Mouse (Mus musculus) heart, embryonic 11.5 days (tissue): Measurements from ENCODE around the gene Gemin7. TPM values are rescaled to one million over a fixed set of nuclear protein-coding genes. Genes with fewer than 3 reads are reported as not detected.

Experiments
- ATAC-seq: fragments of 200-750 bp; cut with Nextera tagmentation; replicated peaks from 2 replicates; pipeline ENCODE4 v1.8.0; 2017; ENCODE audit warnings: moderate library complexity; ENCODE audit not compliant: insufficient number of reproducible peaks, low FRiP score, low TSS enrichment
- H3K27ac ChIP-seq: fragments of 300-500 bp; sonication (generic); 2 replicates; pipeline ENCODE4 v1.5.1; 2014; ENCODE audit warnings: mild to moderate bottlenecking, low read depth, low read length
- H3K27me3 ChIP-seq: fragments of 300-500 bp; sonication (generic); 2 replicates; pipeline ENCODE4 v1.6.1; 2014; ENCODE audit warnings: mild to moderate bottlenecking, low read length, mixed read lengths; ENCODE audit not compliant: control insufficient read depth, insufficient read depth
- H3K36me3 ChIP-seq: fragments of 300-500 bp; sonication (generic); 2 replicates; pipeline ENCODE4 v1.6.1; 2014; ENCODE audit warnings: mild to moderate bottlenecking, low read length, moderate library complexity, mixed read lengths; ENCODE audit not compliant: control insufficient read depth, insufficient read depth
- H3K4me1 ChIP-seq: fragments of 300-500 bp; sonication (generic); 2 replicates; pipeline ENCODE4 v1.6.1; 2014; ENCODE audit warnings: low read length; ENCODE audit not compliant: control insufficient read depth, insufficient read depth
- H3K4me2 ChIP-seq: fragments of 300-500 bp; sonication (generic); 2 replicates; pipeline ENCODE4 v1.6.1; 2014; ENCODE audit warnings: mild to moderate bottlenecking, moderate library complexity
- H3K4me3 ChIP-seq: fragments of 300-500 bp; sonication (generic); 2 replicates; pipeline ENCODE4 v1.5.1; 2014; ENCODE audit warnings: low read depth, low read length
- H3K9ac ChIP-seq: fragments of 300-500 bp; sonication (generic); 2 replicates; pipeline ENCODE4 v1.6.1; 2014; ENCODE audit warnings: mild to moderate bottlenecking, low read depth, low read length, moderate library complexity
- H3K9me3 ChIP-seq: fragments of 300-500 bp; sonication (generic); replicated peaks from 2 replicates; pipeline ENCODE4 v1.6.1; 2016; ENCODE audit warnings: low read length; ENCODE audit not compliant: control insufficient read depth
- WGBS: fragments of 180-500 bp; shearing (Covaris S2); extraction: QIAGEN DNeasy Blood & Tissue Kit; methylation state at CpG from one replicate; pipeline ENCODE4 v1.1.7; 2014; ENCODE audit not compliant: insufficient replicate concordance; 5-methylcytosine and 5-hydroxymethylcytosine counted together
- polyA plus RNA-seq: library from polyadenylated mRNA; unstranded; fragments of >200 nt; fragmentation: Nextera tagmentation; extraction: Ambion mirVana; gene quantifications from 2 replicates; pipeline ENCODE4 v1.2.1, GENCODE M21; 2014

Gene Gemin7
- 141 and 157 TPM in 2 replicates for polyA plus RNA-seq

DNA sequence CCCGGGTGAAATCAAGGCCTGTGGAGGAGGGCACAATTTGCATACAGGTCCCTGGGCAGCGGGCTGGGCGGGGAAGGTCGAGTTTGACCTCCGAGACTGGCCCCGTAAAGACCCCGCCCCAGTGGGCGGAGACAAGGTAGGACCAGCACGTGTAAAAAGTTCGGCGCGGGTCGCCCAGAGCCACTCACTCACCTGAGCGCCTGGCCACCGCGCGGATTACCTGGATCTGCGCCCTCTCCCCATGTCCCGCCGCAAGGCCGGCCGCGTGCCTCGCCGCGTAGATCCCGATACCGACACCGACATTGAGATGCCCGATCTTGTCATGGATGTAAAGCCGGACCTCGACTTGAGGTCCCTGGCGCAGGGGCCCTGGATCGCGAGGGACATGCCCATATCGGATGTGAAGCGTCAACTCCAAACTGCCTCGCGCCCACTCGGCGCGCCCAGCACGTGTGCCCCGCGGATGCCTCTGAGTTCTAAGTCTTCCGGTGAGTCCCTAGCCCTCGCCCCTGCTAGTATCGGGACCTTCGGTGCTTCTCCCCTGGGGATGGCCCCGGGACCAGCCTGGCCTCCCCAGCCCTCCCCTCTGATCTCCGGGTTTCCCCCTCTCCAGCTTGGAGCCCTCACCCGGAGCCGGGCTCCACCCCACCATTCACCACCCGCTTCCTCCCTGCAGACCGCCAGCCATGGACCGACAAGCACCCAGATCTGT is at the start of gene Gemin7, which contains the start of gene Zfp296:
TSS of gene Gemin7 (minus strand) at position 455 of the 712 bp plus-strand sequence.
TSS of gene Zfp296 (plus strand) at position 147 of the 712 bp plus-strand sequence.
- ATAC-seq: no peak
- Histone ChIP-seq H3K9me3 (no peaks in the 10 kb centered on the region), H3K9ac (peak within 1 kb of the TSS; percentile 39), H3K4me2 (peak within 1 kb of the TSS; percentile 78), H3K36me3 (peaks cover 8% of the 10 kb centered on the region), H3K4me3 (peak within 1 kb of the TSS; percentile 43), H3K27me3 (peaks cover 39% of the 10 kb centered on the region), H3K4me1 (peaks cover 14% of the 10 kb centered on the region), H3K27ac (no peak within 1 kb of the TSS)
- WGBS: 2% methylated on average over 56 of the region's 56 CpGs

DNA sequence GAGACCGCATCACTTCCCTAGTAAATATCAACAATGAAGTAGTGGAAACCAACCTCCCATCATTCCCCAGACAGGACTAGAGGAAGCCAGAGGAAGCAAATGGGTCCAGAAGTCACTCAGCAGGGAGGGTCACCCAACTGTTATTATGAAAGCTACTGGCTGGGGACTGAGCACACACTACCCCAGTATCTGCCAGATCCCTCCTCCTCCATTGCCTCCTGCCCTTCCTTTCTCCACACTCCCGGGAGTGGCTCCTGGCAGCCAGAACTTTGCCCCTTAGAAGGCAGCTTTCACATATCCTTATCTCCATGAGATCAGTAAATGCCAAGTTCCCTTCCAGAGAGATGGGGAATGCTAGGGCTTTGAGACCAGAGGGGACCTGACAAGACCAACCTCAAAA is 46.0 kb upstream of the Gemin7 start:
- Histone ChIP-seq H3K4me1 (0 out of 2 replicates have a peak, but pooled peaks cover 3% of the 10 kb centered on the region), H3K27ac (no peak overlapping the region), H3K9me3 (no peaks in the 10 kb centered on the region), H3K9ac (no peak overlapping the region), H3K36me3 (no peaks in the 10 kb centered on the region), H3K4me2 (no peak overlapping the region), H3K27me3 (peaks cover 6% of the 10 kb centered on the region; the same call in 1 of the 2 replicates), H3K4me3 (no peak overlapping the region)
- no peak for ATAC-seq
- WGBS: 37% methylated on average over 2 of the region's 2 CpGs

DNA sequence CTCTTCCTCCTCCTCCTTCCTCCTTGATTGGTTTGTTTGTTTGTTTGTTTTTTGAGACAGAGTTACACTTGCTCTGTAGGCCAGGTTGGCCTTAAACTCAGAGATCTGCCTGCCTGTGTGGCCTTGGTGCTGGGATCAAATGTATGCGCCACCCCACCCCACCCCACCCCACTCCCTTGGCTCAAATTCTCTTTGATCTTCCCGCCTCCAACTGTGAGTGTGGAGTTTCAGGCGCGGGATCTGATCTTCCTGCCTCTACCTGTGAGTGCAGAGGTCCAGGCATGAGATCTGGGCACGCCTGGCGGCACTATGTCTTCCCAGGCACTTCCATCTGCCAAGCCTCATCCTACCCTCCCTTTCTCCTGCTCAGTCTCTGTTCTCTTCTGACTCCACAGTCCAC is 44.8 kb upstream of the Gemin7 start:
- Histone ChIP-seq H3K4me2 (no peak overlapping the region), H3K4me1 (0 out of 2 replicates have a peak, but pooled peaks cover 3% of the 10 kb centered on the region), H3K27me3 (peaks cover 6% of the 10 kb centered on the region; the same call in 1 of the 2 replicates), H3K27ac (no peak overlapping the region), H3K9me3 (no peaks in the 10 kb centered on the region), H3K36me3 (no peaks in the 10 kb centered on the region), H3K9ac (no peak overlapping the region), H3K4me3 (no peak overlapping the region)
- WGBS: 33% methylated on average over 6 of the region's 6 CpGs
- ATAC-seq: no peak

GRCm38 (mm10) chr7:19620811-19621210 is 43.4 kb upstream of the Gemin7 start:
- no peaks in the 10 kb centered on the region for H3K36me3 ChIP-seq
- H3K4me2 ChIP-seq: no peak overlapping the region
- H3K9ac ChIP-seq: no peak overlapping the region
- no peak overlapping the region for H3K4me3 ChIP-seq
- H3K27ac ChIP-seq: no peak overlapping the region
- no peaks in the 10 kb centered on the region for H3K9me3 ChIP-seq
- ATAC-seq: no peak
- 86% methylated on average over 7 of the region's 7 CpGs for WGBS
- 0 out of 2 replicates have a peak, but pooled peaks cover 3% of the 10 kb centered on the region for H3K4me1 ChIP-seq
- peaks cover 6% of the 10 kb centered on the region; the same call in 1 of the 2 replicates for H3K27me3 ChIP-seq

DNA sequence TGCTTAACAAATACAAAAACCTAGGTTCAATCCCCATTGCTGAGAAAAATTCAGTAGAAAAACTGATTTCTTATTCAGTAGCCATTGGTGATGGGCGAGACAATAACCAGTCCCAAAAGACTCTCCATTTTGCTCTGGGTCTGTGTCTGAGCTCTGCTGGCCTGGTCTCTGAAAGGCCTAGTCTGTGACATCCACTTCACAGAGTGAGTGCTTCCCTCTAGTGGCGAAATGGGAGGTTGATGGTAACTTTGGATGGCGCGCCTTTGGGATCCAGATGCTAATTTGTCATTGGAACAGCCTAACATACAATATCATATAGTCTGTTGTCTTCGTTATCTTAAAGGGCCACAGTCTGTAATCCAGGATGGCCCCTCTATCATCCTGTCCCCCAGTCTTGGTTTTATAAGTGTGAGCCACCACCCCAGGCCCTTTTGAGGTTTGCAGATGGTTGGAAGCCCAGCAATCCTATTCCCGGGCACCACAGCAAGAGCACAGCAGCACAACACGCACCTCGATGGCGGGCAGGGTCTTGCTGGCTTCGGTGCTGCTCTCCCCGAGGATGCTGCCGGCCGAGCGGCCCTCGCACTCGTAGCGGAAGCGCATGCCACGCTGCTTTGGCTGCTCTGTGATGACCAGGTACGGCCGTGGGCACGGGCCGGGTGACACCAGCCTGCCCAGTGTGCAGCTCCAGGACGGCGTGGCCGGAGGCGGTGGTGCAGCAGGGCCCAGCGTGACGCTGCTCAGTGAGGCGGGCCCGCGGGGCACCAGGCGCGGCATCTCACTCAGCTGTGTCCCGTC is 41.8 kb upstream of the Gemin7 start:
- peak overlapping the region; percentile 60; the same call in 1 of the 2 replicates for H3K9ac ChIP-seq
- peak overlapping the region; percentile 65 for H3K4me2 ChIP-seq
- WGBS: 10% methylated on average over 35 of the region's 35 CpGs
- H3K27ac ChIP-seq: no peak overlapping the region
- H3K4me3 ChIP-seq: peak overlapping the region; percentile 36
- H3K9me3 ChIP-seq: no peaks in the 10 kb centered on the region
- H3K4me1 ChIP-seq: 0 out of 2 replicates have a peak, but pooled peaks cover 3% of the 10 kb centered on the region
- H3K27me3 ChIP-seq: peaks cover 6% of the 10 kb centered on the region; the same call in 1 of the 2 replicates
- no peaks in the 10 kb centered on the region for H3K36me3 ChIP-seq
- ATAC-seq: peak; percentile 52

DNA sequence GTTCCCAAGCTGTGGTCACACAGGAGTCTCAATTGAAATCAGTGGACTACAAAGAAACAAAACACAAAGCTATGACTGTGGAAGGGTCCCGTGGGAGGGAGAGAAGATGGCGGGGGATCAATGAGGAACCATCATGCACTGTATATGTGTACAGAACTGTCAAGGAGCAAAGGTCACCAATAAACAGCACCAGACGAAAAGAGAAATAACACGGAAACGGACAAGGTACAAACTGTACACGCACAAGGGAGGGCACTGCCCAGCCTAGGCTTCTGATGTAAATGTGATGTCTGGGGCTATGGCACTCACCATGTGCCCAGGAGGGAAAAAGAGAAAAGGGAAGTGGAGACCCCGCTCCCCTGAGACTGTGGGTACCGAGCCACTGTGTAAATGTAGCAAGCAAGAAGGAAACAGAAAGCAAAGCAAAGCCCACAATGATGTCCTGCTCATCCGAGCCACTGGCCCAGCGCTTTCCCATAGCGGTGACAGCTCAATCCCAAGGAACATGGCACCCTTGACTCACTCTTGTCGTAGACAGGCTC is 37.7 kb upstream of the Gemin7 start:
- Histone ChIP-seq H3K27me3 (peaks cover 4% of the 10 kb centered on the region; the same call in 1 of the 2 replicates), H3K27ac (no peak overlapping the region), H3K4me1 (0 out of 2 replicates have a peak, but pooled peaks cover 3% of the 10 kb centered on the region), H3K9me3 (no peaks in the 10 kb centered on the region), H3K4me2 (no peak overlapping the region), H3K36me3 (no peaks in the 10 kb centered on the region), H3K9ac (no peak overlapping the region), H3K4me3 (no peak overlapping the region)
- WGBS: 84% methylated on average over 12 of the region's 12 CpGs
- ATAC-seq: no peak

DNA sequence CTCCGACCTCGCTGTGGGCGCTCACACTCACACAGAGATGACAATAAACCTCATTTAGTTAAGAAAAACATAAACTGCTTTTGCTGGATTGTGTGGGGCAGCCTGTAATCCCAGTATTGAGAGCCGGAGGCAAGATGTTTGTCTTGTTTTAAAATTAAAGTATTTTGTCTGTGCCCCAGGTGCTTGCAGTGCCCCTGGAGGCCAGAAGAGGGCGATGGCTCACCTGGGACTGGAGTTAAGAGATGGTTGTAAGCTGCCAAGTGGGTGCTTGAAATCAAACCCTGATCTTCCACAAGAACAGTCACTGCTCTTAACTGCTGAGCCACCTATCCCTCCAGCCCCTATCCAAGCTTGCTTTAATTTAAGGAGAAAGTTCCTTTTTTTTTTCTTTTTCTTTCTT is 33.6 kb upstream of the Gemin7 start:
- Histone ChIP-seq H3K27ac (no peak overlapping the region), H3K4me3 (no peak overlapping the region), H3K27me3 (no peaks in the 10 kb centered on the region), H3K36me3 (no peaks in the 10 kb centered on the region), H3K4me2 (no peak overlapping the region), H3K4me1 (no peaks in the 10 kb centered on the region), H3K9me3 (no peaks in the 10 kb centered on the region), H3K9ac (no peak overlapping the region)
- WGBS: 73% methylated on average over 5 of the region's 5 CpGs
- no peak for ATAC-seq

GRCm38 (mm10) chr7:19609641-19610332 is 32.4 kb upstream of the Gemin7 start:
- H3K36me3 ChIP-seq: no peaks in the 10 kb centered on the region
- H3K4me1 ChIP-seq: no peaks in the 10 kb centered on the region
- no peak overlapping the region for H3K9ac ChIP-seq
- 85% methylated on average over 12 of the region's 12 CpGs for WGBS
- no peak overlapping the region for H3K4me2 ChIP-seq
- H3K9me3 ChIP-seq: no peaks in the 10 kb centered on the region
- H3K4me3 ChIP-seq: no peak overlapping the region
- ATAC-seq: no peak
- H3K27me3 ChIP-seq: no peaks in the 10 kb centered on the region
- H3K27ac ChIP-seq: no peak overlapping the region
